Mouse (Mus musculus) forebrain, embryonic 10.5 days (tissue): ENCODE measurements around the gene Canx. TPM values are rescaled to one million over a fixed set of nuclear protein-coding genes. Genes with fewer than 3 reads are reported as not detected.
"Not testable (repeated sequence)": the region's sequence is repeated elsewhere in the genome, so short reads cannot be mapped to it uniquely, and the experiment has no call there.

Experiments
- DNase-seq: peaks from one replicate; pipeline ENCODE4 v3.0.0-alpha.2; 2017; ENCODE audit warnings: low spot score; ENCODE audit errors: extremely low spot score
- H3K27ac ChIP-seq: fragments of 300-500 bp; sonication (generic); 2 replicates; pipeline ENCODE4 v1.5.1; 2016; ENCODE audit warnings: mild to moderate bottlenecking
- H3K27me3 ChIP-seq: fragments of 300-500 bp; sonication (generic); 2 replicates; pipeline ENCODE4 v1.6.1; 2016; ENCODE audit warnings: mild to moderate bottlenecking; ENCODE audit not compliant: poor library complexity, severe bottlenecking
- H3K36me3 ChIP-seq: fragments of 300-500 bp; sonication (generic); replicated peaks from 2 replicates; pipeline ENCODE4 v1.6.1; 2016; ENCODE audit warnings: mild to moderate bottlenecking, moderate library complexity
- H3K4me1 ChIP-seq: fragments of 300-500 bp; sonication (generic); 2 replicates; pipeline ENCODE4 v1.6.1; 2016
- H3K4me3 ChIP-seq: fragments of 300-500 bp; sonication (generic); 2 replicates; pipeline ENCODE4 v1.5.1; 2016; ENCODE audit warnings: mild to moderate bottlenecking, moderate library complexity
- H3K9me3 ChIP-seq: fragments of 300-500 bp; sonication (generic); 2 replicates; pipeline ENCODE4 v1.6.1; 2016; ENCODE audit warnings: mild to moderate bottlenecking, moderate library complexity
- WGBS: fragments of 180-500 bp; shearing (Covaris S2); methylation state at CpG from one replicate; pipeline ENCODE4 v1.1.7; 2016; 5-methylcytosine and 5-hydroxymethylcytosine counted together
- polyA plus RNA-seq: library from polyadenylated mRNA; unstranded; fragments of >200 nt; fragmentation: Nextera tagmentation; extraction: Ambion mirVana; gene quantifications from 2 replicates; pipeline ENCODE4 v1.2.1, GENCODE M21; 2016

Gene Canx
- polyA plus RNA-seq, 1 experiment from 2014 or later, result 334 TPM

GRCm38 (mm10) chr11:50326302-50326966 is 961 bp upstream of the Canx start:
- Histone ChIP-seq H3K4me3 (peak overlapping the region; percentile 92), H3K27ac (peak overlapping the region; percentile 98), H3K9me3 (no peaks in the 10 kb centered on the region), H3K4me1 (peaks cover 40% of the 10 kb centered on the region), H3K27me3 (no peaks in the 10 kb centered on the region), H3K36me3 (peaks cover 28% of the 10 kb centered on the region)
- WGBS, result 12% methylated on average over 7 of the region's 7 CpGs
- DNase-seq, result no peak

GRCm38 (mm10) chr11:50324751-50325471 is 562 bp downstream of the Canx start:
- Histone ChIP-seq H3K9me3 (no peaks in the 10 kb centered on the region), H3K4me1 (peaks cover 40% of the 10 kb centered on the region), H3K36me3 (peaks cover 33% of the 10 kb centered on the region), H3K4me3 (peak overlapping the region; percentile 92), H3K27me3 (no peaks in the 10 kb centered on the region), H3K27ac (peak overlapping the region; percentile 98)
- DNase-seq, result no peak
- WGBS, result 2% methylated on average over 34 of the region's 34 CpGs

- Histone ChIP-seq H3K36me3 (peaks cover 40% of the 10 kb centered on the region), H3K27me3 (no peaks in the 10 kb centered on the region), H3K4me1 (peaks cover 40% of the 10 kb centered on the region), H3K27ac (0 out of 2 replicates have a peak overlapping the region, but pooled peaks have one; percentile 30), H3K9me3 (no peaks in the 10 kb centered on the region), H3K4me3 (peak overlapping the region; percentile 92)
- WGBS, result 64% methylated on average over 1 of the region's 1 CpGs
- no peak for DNase-seq
Measured at GRCm38 (mm10) chr11:50323843-50324242, 1.6 kb downstream of the Canx start.

- Histone ChIP-seq H3K27me3 (no peaks in the 10 kb centered on the region), H3K4me1 (peaks cover 40% of the 10 kb centered on the region), H3K9me3 (no peaks in the 10 kb centered on the region), H3K4me3 (peak overlapping the region; percentile 92; the same call in 1 of the 2 replicates), H3K36me3 (peaks cover 39% of the 10 kb centered on the region), H3K27ac (no peak overlapping the region)
- no peak for DNase-seq
Measured at GRCm38 (mm10) chr11:50322345-50322744, 3.1 kb downstream of the Canx start.

GRCm38 (mm10) chr11:50321239-50321638 is 4.2 kb downstream of the Canx start:
- H3K36me3 ChIP-seq, result peaks cover 49% of the 10 kb centered on the region
- no peak for DNase-seq
- no peaks in the 10 kb centered on the region for H3K9me3 ChIP-seq
- H3K27ac ChIP-seq, result no peak overlapping the region
- H3K4me3 ChIP-seq, result no peak overlapping the region
- peaks cover 32% of the 10 kb centered on the region for H3K4me1 ChIP-seq
- H3K27me3 ChIP-seq, result no peaks in the 10 kb centered on the region
- WGBS, result 94% methylated on average over 6 of the region's 6 CpGs

- H3K36me3 ChIP-seq, result peaks cover 60% of the 10 kb centered on the region
Measured at GRCm38 (mm10) chr11:50319343-50319742, 6.1 kb downstream of the Canx start.

GRCm38 (mm10) chr11:50312803-50313202 is 12.7 kb downstream of the Canx start:
- 94% methylated on average over 2 of the region's 2 CpGs for WGBS
- Histone ChIP-seq H3K27ac (no peak overlapping the region), H3K36me3 (peaks cover 84% of the 10 kb centered on the region), H3K4me1 (no peaks in the 10 kb centered on the region), H3K4me3 (no peak overlapping the region), H3K27me3 (no peaks in the 10 kb centered on the region), H3K9me3 (no peaks in the 10 kb centered on the region)
- DNase-seq, result no peak

More at GRCm38 (mm10) chr11:50319343-50319742, 6.1 kb downstream of the Canx start:
- peaks cover 25% of the 10 kb centered on the region for H3K4me1 ChIP-seq
- 89% methylated on average over 4 of the region's 4 CpGs for WGBS
- not testable (repeated sequence) for DNase-seq, H3K9me3 ChIP-seq, H3K27ac ChIP-seq, H3K27me3 ChIP-seq, H3K4me3 ChIP-seq

- Histone ChIP-seq H3K9me3 (no peaks in the 10 kb centered on the region), H3K36me3 (peaks cover 100% of the 10 kb centered on the region), H3K27ac (no peak overlapping the region), H3K4me1 (no peaks in the 10 kb centered on the region), H3K4me3 (no peak overlapping the region), H3K27me3 (no peaks in the 10 kb centered on the region)
- 95% methylated on average over 2 of the region's 2 CpGs for WGBS
- no peak for DNase-seq
Measured at GRCm38 (mm10) chr11:50303406-50303805, 22.1 kb downstream of the Canx start.

- DNase-seq, result peak; percentile 99
- WGBS, result under 1% methylated on average over 45 of the region's 45 CpGs
- Histone ChIP-seq H3K9me3 (no peaks in the 10 kb centered on the region), H3K4me3 (peak within 1 kb of the TSS; percentile 98), H3K27ac (peak within 1 kb of the TSS; percentile 99), H3K4me1 (peaks cover 28% of the 10 kb centered on the region), H3K27me3 (no peaks in the 10 kb centered on the region), H3K36me3 (peaks cover 68% of the 10 kb centered on the region)
Measured at GRCm38 (mm10) chr11:50292190-50292855, 33.1 kb downstream of the Canx start, which contains the start of gene Maml1. Maml1 (minus strand) TSS chr11:50292311.

- peak; percentile 73 for DNase-seq
- no peaks in the 10 kb centered on the region for H3K9me3 ChIP-seq
- no peaks in the 10 kb centered on the region for H3K27me3 ChIP-seq
- WGBS, result under 1% methylated on average over 85 of the region's 85 CpGs
- H3K36me3 ChIP-seq, result peaks cover 68% of the 10 kb centered on the region
- peaks cover 28% of the 10 kb centered on the region for H3K4me1 ChIP-seq
- peak overlapping the region; percentile 98 for H3K4me3 ChIP-seq
- peak overlapping the region; percentile 99 for H3K27ac ChIP-seq
Measured at GRCm38 (mm10) chr11:50291321-50292165, 33.9 kb downstream of the Canx start.

- Histone ChIP-seq H3K36me3 (peaks cover 68% of the 10 kb centered on the region), H3K4me1 (peaks cover 28% of the 10 kb centered on the region), H3K27ac (peak overlapping the region; percentile 99), H3K4me3 (peak overlapping the region; percentile 98), H3K9me3 (no peaks in the 10 kb centered on the region), H3K27me3 (no peaks in the 10 kb centered on the region)
- DNase-seq, result no peak
- WGBS, result 18% methylated on average over 20 of the region's 20 CpGs
Measured at GRCm38 (mm10) chr11:50290486-50291225, 34.8 kb downstream of the Canx start.
